Mouse (Mus musculus): Measurements from ENCODE around the gene Grb10. TPM values are rescaled to one million over a fixed set of nuclear protein-coding genes. Genes with fewer than 3 reads are reported as not detected.

Gene Grb10
- polyA plus RNA-seq, 1 experiment from 2014 or later = 142 TPM

DNA sequence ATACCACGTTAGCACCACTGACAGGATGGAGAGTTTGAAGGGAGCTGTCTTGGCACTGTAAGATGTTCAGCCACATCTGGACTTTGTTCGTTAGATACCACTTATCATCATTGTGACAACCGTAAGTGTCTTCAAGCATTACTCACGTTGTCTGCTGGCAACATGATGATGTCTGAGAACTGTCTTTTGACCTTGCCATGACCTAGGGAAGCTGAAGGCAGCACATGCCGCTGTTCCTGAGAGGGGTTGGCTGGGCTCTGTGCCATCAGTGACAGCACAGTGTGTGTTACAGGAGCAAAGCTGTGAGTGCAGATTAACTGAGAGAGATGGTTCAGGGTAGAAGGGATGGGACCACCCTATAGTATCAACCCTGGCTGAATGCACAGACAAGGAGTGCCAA lies 137.0 kb downstream of the Grb10 start:
- WGBS = 60% methylated on average over 5 of the region's 5 CpGs
- DNase-seq (ENCODE audit: low spot score) = no peak
- ATAC-seq (replicated peaks; ENCODE audit: low FRiP score, low read depth) = no peak

DNA sequence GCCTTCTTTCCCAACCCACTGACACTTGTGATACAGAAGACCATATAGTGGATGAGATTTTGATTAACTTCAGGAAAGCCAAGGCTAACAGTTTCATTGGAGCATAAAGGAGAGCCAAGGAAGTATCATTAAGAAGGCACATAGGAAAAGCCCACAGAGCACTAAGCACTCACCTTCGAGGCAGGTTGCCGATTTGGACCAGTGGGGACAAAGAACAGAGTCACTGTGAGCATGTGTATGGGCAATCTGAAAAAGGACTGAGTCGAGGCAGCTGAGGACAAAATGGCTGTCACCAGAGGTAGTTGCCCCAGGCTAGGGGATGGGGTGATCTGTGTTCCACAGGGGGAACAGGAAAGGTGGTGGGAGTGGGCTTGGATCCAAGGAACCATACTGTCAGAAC lies 140.0 kb downstream of the Grb10 start:
- DNase-seq (ENCODE audit: low spot score) = no peak
- 89% methylated on average over 3 of the region's 3 CpGs for WGBS

More for the DNA sequence above, 137.0 kb downstream of the Grb10 start:
- H3K9me3 ChIP-seq (replicated peaks; ENCODE audit: low read length) = no peaks in the 10 kb centered on the region
- no peak overlapping the region for H3K9ac ChIP-seq (ENCODE audit: low read depth, low read length)
- H3K4me1 ChIP-seq (replicated peaks; ENCODE audit: insufficient read depth, low read length) = no peaks in the 10 kb centered on the region; the same call in 1 of the 2 replicates
- H3K27me3 ChIP-seq (ENCODE audit: insufficient read depth, low read length) = no peaks in the 10 kb centered on the region
- TF ChIP-seq CTCF (IDR thresholded peaks at IDR 0.05; ENCODE audit: low read depth) = no peak
- no peak overlapping the region for H3K27ac ChIP-seq
- no peak overlapping the region for H3K4me3 ChIP-seq (replicated peaks; ENCODE audit: low read depth, low read length)
- H3K36me3 ChIP-seq (ENCODE audit: insufficient read depth, low read length) = no peaks in the 10 kb centered on the region
- no peak overlapping the region for H3K4me2 ChIP-seq (ENCODE audit: low read length)

DNA sequence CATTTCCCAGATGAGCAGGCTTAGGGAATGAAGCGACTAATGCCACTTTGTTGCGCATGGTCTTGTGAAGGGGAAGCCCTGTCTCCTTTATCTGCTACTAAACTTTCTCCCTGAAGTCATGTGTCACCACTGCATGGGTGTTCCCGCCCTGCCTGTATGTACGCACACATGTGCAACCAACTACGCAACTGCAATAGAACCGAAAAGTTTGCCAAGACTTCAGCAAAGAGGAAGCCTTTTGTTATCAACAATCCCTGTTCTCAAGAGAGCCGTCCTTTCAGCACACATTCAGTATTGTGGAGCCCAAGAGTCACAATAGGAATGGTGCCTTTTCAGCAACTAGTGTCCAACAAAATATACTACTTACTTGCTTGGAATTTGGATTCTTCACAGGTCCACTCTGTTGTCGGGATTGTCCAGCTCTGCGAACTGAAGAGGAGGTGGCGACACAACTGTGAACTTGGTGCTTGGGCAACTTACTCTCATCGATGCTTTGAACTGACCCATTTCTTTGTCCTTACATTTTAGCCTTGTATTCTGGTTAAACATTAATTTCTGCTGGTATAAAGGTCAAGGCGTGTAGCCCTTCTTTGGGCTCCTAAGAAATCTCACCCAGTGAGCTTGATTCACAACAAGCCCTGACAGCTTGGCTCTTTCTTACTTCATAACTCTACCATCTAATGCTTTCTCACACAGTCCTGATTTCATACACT lies 140.7 kb downstream of the Grb10 start, which contains the start of gene Ddc:
Ddc (minus strand) TSS at position 500 of the 713 bp plus-strand sequence.
- Histone ChIP-seq H3K9ac (ENCODE audit: low read depth, low read length) (no peak within 1 kb of the TSS), H3K27me3 (ENCODE audit: insufficient read depth, low read length) (no peaks in the 10 kb centered on the region), H3K4me1 (replicated peaks; ENCODE audit: insufficient read depth, low read length) (no peaks in the 10 kb centered on the region; the same call in 1 of the 2 replicates), H3K36me3 (ENCODE audit: insufficient read depth, low read length) (no peaks in the 10 kb centered on the region), H3K9me3 (replicated peaks; ENCODE audit: low read length) (no peaks in the 10 kb centered on the region), H3K27ac (0 out of 2 replicates have a peak within 1 kb of the TSS, but pooled peaks have one; percentile 31), H3K4me3 (replicated peaks; ENCODE audit: low read depth, low read length) (no peak within 1 kb of the TSS), H3K4me2 (ENCODE audit: low read length) (peak within 1 kb of the TSS; percentile 8; the same call in 1 of the 2 replicates)
- ATAC-seq (replicated peaks; ENCODE audit: low FRiP score, low read depth) = peak; percentile 59; the same call in 1 of the 2 replicates
- WGBS = 77% methylated on average over 12 of the region's 12 CpGs
- DNase-seq (ENCODE audit: low spot score) = no peak
- TF ChIP-seq CTCF (IDR thresholded peaks at IDR 0.05; ENCODE audit: low read depth) = no peak

More for the DNA sequence above, 140.0 kb downstream of the Grb10 start:
- no peak overlapping the region for H3K4me3 ChIP-seq (replicated peaks; ENCODE audit: low read depth, low read length)
- H3K9me3 ChIP-seq (replicated peaks; ENCODE audit: low read length) = no peaks in the 10 kb centered on the region
- no peak for ATAC-seq (replicated peaks; ENCODE audit: low FRiP score, low read depth)
- H3K4me2 ChIP-seq (ENCODE audit: low read length) = no peak overlapping the region
- no peaks in the 10 kb centered on the region; the same call in 1 of the 2 replicates for H3K4me1 ChIP-seq (replicated peaks; ENCODE audit: insufficient read depth, low read length)
- H3K36me3 ChIP-seq (ENCODE audit: insufficient read depth, low read length) = no peaks in the 10 kb centered on the region
- TF ChIP-seq CTCF (IDR thresholded peaks at IDR 0.05; ENCODE audit: low read depth) = no peak
- H3K9ac ChIP-seq (ENCODE audit: low read depth, low read length) = no peak overlapping the region
- 0 out of 2 replicates have a peak overlapping the region, but pooled peaks have one; percentile 31 for H3K27ac ChIP-seq
- H3K27me3 ChIP-seq (ENCODE audit: insufficient read depth, low read length) = no peaks in the 10 kb centered on the region

DNA sequence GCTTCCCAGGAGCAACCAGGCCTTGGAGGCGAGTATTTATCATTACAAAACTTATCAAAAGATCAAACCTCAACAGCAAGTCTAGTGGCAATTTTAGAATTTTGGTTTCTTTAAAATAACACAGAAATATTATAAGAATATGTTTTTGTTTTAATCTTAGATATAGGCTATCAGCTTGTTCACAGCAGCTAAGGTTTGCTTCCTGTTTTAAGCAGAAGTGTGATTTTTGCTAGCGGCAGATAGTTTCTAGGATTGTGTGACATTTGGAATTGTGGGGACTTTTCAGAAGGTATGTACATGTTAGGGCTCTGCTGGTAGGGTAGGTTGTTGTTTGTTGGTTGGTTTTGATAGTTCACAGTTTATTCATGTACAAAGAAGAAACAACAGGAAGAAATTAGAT lies 143.0 kb downstream of the Grb10 start:
- Histone ChIP-seq H3K27ac (no peak overlapping the region), H3K36me3 (ENCODE audit: insufficient read depth, low read length) (no peaks in the 10 kb centered on the region), H3K9ac (ENCODE audit: low read depth, low read length) (no peak overlapping the region), H3K9me3 (replicated peaks; ENCODE audit: low read length) (no peaks in the 10 kb centered on the region), H3K27me3 (ENCODE audit: insufficient read depth, low read length) (no peaks in the 10 kb centered on the region), H3K4me1 (replicated peaks; ENCODE audit: insufficient read depth, low read length) (no peaks in the 10 kb centered on the region; the same call in 1 of the 2 replicates), H3K4me2 (ENCODE audit: low read length) (no peak overlapping the region), H3K4me3 (replicated peaks; ENCODE audit: low read depth, low read length) (no peak overlapping the region)
- TF ChIP-seq CTCF (IDR thresholded peaks at IDR 0.05; ENCODE audit: low read depth) = no peak
- WGBS = 85% methylated on average over 2 of the region's 2 CpGs
- ATAC-seq (replicated peaks; ENCODE audit: low FRiP score, low read depth) (no peak), DNase-seq (ENCODE audit: low spot score) (no peak)

DNA sequence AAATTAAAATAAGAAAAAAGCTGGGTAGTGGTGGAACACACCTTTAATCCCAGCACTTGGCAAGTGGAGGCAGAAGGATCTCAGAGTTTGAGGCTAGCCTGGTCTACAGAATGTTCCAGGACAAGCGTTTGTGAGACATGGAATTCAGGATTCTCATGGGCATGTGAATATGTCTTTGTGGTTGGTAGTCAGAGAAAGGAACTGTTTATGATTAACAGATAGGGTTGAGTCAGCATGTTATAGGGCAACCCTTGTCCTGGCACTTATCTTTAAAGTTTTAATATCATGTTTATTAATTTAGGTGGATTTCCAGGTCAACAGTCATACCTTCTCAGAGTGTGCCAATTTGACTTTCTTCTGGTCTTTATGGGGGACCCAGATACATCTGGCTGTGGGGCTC lies 144.7 kb downstream of the Grb10 start:
- Histone ChIP-seq H3K27ac (no peak overlapping the region), H3K4me1 (replicated peaks; ENCODE audit: insufficient read depth, low read length) (no peaks in the 10 kb centered on the region; the same call in 1 of the 2 replicates), H3K4me3 (replicated peaks; ENCODE audit: low read depth, low read length) (no peak overlapping the region), H3K9me3 (replicated peaks; ENCODE audit: low read length) (no peaks in the 10 kb centered on the region), H3K4me2 (ENCODE audit: low read length) (no peak overlapping the region), H3K27me3 (ENCODE audit: insufficient read depth, low read length) (no peaks in the 10 kb centered on the region), H3K36me3 (ENCODE audit: insufficient read depth, low read length) (no peaks in the 10 kb centered on the region), H3K9ac (ENCODE audit: low read depth, low read length) (no peak overlapping the region)
- no peak for DNase-seq (ENCODE audit: low spot score)
- ATAC-seq (replicated peaks; ENCODE audit: low FRiP score, low read depth) = no peak
- no peak for TF ChIP-seq CTCF (IDR thresholded peaks at IDR 0.05; ENCODE audit: low read depth)
- WGBS = 67% methylated on average over 1 of the region's 1 CpGs

DNA sequence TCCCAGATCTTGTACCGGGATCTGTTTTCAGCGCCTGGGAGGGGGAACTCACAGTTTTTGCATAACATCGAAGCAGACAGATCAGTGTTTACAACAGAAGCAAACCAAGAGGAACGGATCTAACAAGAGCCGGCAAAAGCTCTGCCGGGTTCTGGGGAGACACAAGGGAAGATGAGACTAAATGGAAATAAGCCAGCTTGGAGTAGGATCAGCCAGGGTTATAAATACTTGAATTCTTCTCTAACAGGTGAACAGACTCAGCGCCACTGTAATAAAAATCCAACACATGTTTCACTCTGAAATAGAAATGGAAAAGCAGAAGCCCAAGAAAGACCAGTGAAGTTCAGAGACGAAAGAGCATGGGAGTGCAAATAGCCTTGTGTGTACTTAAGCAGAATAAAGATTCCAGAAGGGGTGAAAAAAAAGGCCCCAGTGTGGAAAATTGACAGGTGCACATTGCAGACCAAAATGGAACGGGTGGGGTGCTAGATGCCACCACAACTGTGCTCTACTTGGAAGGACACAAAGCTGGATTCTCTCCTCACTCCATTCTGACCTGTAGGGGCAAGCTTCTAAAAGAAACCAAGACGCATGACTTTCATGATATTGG lies 145.4 kb downstream of the Grb10 start:
- Histone ChIP-seq H3K27me3 (ENCODE audit: insufficient read depth, low read length) (no peaks in the 10 kb centered on the region), H3K4me2 (ENCODE audit: low read length) (no peak overlapping the region), H3K9me3 (replicated peaks; ENCODE audit: low read length) (no peaks in the 10 kb centered on the region), H3K4me3 (replicated peaks; ENCODE audit: low read depth, low read length) (no peak overlapping the region), H3K27ac (no peak overlapping the region), H3K9ac (ENCODE audit: low read depth, low read length) (no peak overlapping the region), H3K4me1 (replicated peaks; ENCODE audit: insufficient read depth, low read length) (no peaks in the 10 kb centered on the region; the same call in 1 of the 2 replicates), H3K36me3 (ENCODE audit: insufficient read depth, low read length) (no peaks in the 10 kb centered on the region)
- no peak for ATAC-seq (replicated peaks; ENCODE audit: low FRiP score, low read depth)
- WGBS = 41% methylated on average over 10 of the region's 10 CpGs
- peak; percentile 20; the same call in 1 of the 2 replicates for TF ChIP-seq CTCF (IDR thresholded peaks at IDR 0.05; ENCODE audit: low read depth)
- no peak for DNase-seq (ENCODE audit: low spot score)
